Mouse (Mus musculus): ENCODE measurements around the gene 4933411K16Rik.

4933411K16Rik gene

GRCm38 (mm10) chr19:42051948-42052347, at the start of gene 4933411K16Rik:
4933411K16Rik (plus strand) TSS chr19:42052248.
- no peak for DNase-seq (ENCODE audit: low read depth)

GRCm38 (mm10) chr19:42004258-42004657, 47.8 kb upstream of the 4933411K16Rik start:
- DNase-seq (ENCODE audit: low read depth): no peak

DNA sequence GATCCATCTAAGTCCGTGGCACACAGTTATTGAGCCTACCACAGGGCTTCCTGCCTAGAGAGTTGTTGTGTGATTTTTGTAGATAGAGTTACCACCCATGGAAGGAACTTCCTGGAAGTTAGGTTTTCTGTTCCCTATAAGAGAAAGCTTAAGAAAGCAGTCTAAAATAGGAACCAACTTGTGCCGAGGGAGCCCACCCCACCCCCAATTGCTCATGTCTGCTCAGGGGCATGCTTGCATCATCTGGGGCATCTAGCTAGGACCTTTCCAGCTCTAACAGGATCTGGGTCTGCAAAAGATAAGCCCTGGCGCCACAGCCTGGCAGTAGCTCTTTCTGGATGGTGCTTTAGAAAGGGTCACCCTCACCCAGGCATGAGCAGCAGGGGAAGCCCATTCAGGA, 46.4 kb upstream of the 4933411K16Rik start:
- DNase-seq (ENCODE audit: low read depth): no peak

DNA sequence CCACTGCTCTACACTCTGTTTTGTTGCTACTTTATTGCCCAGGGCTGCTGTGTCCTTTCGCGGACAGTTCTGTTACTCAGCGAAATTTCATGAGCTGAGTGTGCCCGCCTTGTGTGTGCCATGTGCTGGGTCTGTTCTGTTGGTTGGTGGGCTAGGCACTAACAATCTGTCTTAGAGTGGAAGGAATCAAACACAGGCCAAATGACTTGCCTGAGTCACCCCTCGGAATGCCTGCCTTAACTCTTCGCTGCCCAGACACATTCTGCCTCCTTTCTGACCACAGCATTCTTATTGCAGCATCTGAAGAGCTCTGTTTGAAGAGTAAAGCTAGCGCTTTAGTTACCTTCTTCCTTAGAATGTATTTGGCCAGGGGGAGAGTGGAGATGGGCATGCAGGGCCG, 45.5 kb upstream of the 4933411K16Rik start:
- DNase-seq (ENCODE audit: low read depth): no peak

GRCm38 (mm10) chr19:42008586-42008985, 43.5 kb upstream of the 4933411K16Rik start:
- DNase-seq (ENCODE audit: low read depth): no peak

DNA sequence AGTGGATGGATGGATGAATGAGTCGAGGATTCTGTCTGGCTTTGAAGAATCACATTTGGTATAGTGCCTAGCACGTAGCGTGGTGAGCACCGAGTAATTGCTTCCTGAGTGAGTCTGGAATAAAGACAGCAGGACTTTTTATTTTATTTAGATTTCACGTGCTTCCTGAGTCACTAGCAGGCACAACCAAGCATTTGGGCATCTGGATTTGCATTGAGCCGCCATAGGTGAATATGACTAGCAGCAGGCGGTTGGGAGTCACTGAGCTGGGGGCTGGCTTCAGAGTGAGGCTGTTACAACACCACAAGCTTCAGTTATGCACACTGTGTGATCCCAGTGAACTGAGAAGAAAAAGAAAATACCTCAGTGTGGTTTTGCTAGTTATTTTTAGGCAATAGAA, 43.0 kb upstream of the 4933411K16Rik start:
- DNase-seq (ENCODE audit: low read depth): no peak

GRCm38 (mm10) chr19:42010436-42010835, 41.6 kb upstream of the 4933411K16Rik start:
- DNase-seq (ENCODE audit: low read depth): no peak

DNA sequence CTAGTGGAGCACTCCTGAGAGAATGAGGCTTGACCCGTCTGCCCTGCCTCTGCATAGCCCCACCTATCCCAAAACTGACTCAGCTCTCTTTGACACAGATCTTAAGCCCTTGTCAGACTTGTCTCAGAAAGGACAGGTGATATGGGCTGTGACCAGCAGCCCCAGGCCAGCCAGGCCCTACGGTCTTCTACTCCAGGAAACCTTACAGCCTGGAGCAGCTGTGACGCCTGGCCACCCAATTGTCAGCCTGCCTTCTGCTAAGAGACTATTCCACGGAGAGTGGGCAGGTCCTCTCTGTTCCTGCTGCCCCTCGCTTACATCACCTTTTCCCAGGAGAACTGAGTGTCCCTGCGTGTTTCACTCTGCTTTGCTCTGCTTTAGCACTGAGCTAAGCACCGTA, 40.9 kb upstream of the 4933411K16Rik start:
- DNase-seq (ENCODE audit: low read depth): no peak

GRCm38 (mm10) chr19:42014231-42014825, 37.7 kb upstream of the 4933411K16Rik start:
- no peak for DNase-seq (ENCODE audit: low read depth)

- no peak for DNase-seq (ENCODE audit: low read depth)
These were observed 37.0 kb upstream of the 4933411K16Rik start for GRCm38 (mm10) chr19:42015001-42015400.

- no peak for DNase-seq (ENCODE audit: low read depth)
These were observed 35.8 kb upstream of the 4933411K16Rik start for GRCm38 (mm10) chr19:42016251-42016650.

DNA sequence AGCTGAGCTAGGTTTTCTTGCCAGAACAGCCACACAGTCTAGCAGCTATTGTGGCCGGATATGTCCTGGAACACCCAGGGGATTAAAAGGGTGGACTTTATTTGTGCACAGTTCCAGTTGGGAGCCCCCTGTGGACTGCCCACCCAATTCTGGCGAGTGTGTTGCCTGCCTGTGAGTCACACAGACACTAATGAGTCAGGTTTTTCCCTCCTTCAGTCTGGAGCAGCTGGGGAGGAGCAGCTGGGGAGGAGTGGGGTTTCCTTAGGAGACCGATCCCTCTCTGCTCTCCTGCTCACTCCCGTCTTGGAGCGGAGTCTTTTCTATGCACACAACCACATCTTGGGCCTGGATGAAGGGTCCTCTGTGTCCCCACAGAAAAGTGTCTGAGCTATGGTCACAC, 35.2 kb upstream of the 4933411K16Rik start:
- no peak for DNase-seq (ENCODE audit: low read depth)

GRCm38 (mm10) chr19:42017399-42018247, 34.4 kb upstream of the 4933411K16Rik start:
- DNase-seq (ENCODE audit: low read depth): no peak

GRCm38 (mm10) chr19:42019011-42019522, 33.0 kb upstream of the 4933411K16Rik start:
- no peak for DNase-seq (ENCODE audit: low read depth)

DNA sequence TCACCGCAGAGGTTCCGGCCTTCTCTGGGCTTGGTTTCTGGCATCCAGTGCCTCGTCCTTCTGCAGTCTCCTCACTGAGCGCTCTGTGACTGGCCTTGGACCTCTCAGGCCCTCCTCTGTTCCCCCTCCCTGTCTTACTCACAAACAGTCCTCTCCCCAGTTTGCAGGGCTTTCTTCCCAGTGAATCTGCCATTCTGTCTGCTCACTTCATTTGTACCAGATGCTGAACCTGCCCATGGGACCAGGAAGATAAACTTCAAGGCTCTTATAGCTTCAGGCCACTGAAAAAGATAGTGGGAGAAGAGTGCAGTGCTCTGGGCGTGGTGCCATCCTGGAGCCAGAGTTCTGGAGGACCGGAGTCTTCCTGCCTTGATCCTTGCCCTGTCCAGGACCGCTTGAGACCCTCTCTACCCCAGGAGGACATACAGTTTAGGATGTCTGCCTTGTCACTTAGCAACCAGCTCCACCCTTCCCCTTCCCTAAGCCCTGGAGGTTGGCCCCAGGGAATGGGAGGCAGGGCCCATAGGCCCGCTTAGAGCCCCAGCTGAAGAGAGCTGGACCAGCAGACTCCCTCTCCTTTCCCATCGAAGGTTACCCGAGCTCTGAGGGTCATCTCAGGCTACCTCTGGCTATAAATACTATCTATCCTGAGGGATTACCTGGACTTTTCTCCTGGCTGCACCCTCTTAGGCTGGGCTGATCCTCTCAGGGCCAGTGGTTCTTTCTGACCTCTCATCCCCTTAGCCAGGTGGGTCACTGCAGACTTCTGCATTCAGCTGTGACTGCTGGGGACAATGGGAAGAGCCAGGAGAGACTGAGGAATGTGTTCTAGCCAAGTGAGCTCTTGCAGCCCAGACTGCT, 30.1 kb upstream of the 4933411K16Rik start:
- no peak for DNase-seq (ENCODE audit: low read depth)

- DNase-seq (ENCODE audit: low read depth): no peak
These were observed 29.6 kb upstream of the 4933411K16Rik start for GRCm38 (mm10) chr19:42022542-42022848.

DNA sequence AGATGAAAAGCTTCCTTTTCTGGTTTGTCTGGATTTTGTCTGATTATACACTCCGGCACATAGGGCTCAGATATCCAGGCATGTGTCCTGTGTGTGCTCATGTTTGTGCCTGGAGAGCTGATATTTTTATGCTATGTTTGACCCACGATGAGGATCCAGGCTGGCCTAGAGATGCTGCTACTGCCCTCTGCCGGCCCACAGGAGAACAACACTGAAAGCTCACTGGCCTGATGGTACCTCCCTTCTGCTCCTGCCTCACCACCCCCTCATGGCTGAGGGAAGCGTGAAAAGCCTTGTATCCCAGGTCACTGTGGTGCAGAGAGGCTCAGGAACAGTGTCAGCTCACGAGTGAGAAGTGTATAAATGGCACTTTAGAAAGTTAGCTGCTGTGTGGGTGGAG, 25.9 kb upstream of the 4933411K16Rik start:
- peak; percentile 53 for DNase-seq (ENCODE audit: low read depth)

DNA sequence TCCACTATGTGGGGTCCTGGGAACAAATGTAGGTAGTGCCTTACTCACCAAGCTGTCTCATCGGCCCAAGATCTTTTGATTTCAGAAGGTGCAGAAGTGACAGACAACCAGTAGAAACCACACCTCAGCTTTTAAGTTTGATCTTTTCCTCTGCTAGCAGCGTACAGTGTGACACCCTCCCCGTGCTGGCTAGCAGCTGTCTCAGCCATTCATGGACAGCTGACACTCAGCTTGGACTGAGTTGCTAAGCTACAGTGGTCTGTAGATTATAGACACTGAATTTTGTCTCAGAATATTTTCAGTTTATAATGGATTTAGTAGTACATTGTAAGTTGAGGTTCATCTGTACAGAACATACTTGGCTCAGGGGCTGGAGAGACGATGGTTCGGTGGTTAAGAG, 20.9 kb upstream of the 4933411K16Rik start:
- DNase-seq (ENCODE audit: low read depth): no peak

DNA sequence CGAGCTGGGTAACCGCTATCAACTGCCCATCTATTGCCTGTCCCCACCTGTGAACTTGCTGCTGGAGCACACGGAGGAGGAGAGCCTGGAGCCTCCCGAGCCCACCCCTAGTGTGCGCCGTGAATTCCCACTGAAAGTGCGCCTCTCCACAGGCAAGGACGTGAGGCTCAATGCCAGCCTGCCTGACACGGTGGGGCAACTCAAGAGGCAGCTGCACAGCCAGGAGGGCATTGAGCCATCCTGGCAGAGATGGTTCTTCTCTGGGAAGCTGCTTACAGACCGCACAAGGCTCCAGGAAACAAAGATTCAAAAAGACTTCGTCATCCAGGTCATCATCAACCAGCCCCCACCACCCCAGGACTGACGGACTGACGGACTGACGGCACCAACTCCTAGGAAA, 18.4 kb upstream of the 4933411K16Rik start:
- no peak for DNase-seq (ENCODE audit: low read depth)

GRCm38 (mm10) chr19:42034146-42034775, 17.8 kb upstream of the 4933411K16Rik start:
- no peak for DNase-seq (ENCODE audit: low read depth)

GRCm38 (mm10) chr19:42034881-42035455, 17.1 kb upstream of the 4933411K16Rik start:
- no peak for DNase-seq (ENCODE audit: low read depth)
